Mouse (Mus musculus): Measurements from ENCODE around the gene Lin28a.

DNA sequence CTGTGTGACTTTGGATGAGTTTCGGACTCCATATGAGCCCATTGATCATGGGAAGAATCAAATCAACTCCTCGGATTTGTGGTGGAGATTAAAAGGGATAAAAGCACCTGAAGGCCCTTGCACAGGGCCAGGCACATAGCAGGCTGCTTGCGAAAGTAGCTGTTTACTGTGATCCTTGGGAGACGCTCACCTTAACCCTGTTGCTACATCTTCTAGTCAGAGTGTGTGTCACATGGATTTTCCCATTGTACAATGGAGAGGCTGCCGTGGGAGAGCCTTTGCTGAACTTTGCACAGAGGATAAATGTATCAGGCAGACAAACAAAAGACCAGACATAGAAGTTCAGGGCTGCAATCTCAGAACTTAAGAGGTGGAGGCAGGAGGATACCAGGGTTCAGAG is 33.3 kb upstream of the Lin28a start:
- no peak for TF ChIP-seq CTCF (IDR thresholded peaks at IDR 0.05)
- TF ChIP-seq POLR2A (IDR thresholded peaks at IDR 0.05; ENCODE audit: insufficient read depth, low read depth, low read length), result no peak
